Mouse (Mus musculus) forebrain, embryonic 13.5 days (tissue): Measurements from ENCODE around the gene Spata2. TPM values are rescaled to one million over a fixed set of nuclear protein-coding genes. Genes with fewer than 3 reads are reported as not detected.

Experiments
- ATAC-seq: fragments of 200-750 bp; cut with Nextera tagmentation; 2 replicates; pipeline ENCODE4 v1.8.0; 2017
- H3K27ac ChIP-seq: fragments of 300-500 bp; sonication (generic); 2 replicates; pipeline ENCODE4 v1.5.1; 2015; ENCODE audit warnings: inconsistent platforms, mild to moderate bottlenecking, moderate library complexity
- H3K27me3 ChIP-seq: fragments of 300-500 bp; sonication (generic); 2 replicates; pipeline ENCODE4 v1.6.1; 2015; ENCODE audit warnings: mild to moderate bottlenecking, inconsistent platforms
- H3K36me3 ChIP-seq: fragments of 300-500 bp; sonication (generic); 2 replicates; pipeline ENCODE4 v1.6.1; 2015; ENCODE audit warnings: mild to moderate bottlenecking, inconsistent platforms; ENCODE audit not compliant: poor library complexity, severe bottlenecking
- H3K4me1 ChIP-seq: fragments of 300-500 bp; sonication (generic); 2 replicates; pipeline ENCODE4 v1.6.1; 2015; ENCODE audit warnings: inconsistent platforms
- H3K4me2 ChIP-seq: fragments of 300-500 bp; sonication (generic); 2 replicates; pipeline ENCODE4 v1.6.1; 2015; ENCODE audit warnings: inconsistent platforms, mild to moderate bottlenecking, moderate library complexity
- H3K4me3 ChIP-seq: fragments of 300-500 bp; sonication (generic); 2 replicates; pipeline ENCODE4 v1.5.1; 2015; ENCODE audit warnings: mild to moderate bottlenecking, inconsistent platforms
- H3K9ac ChIP-seq: fragments of 300-500 bp; sonication (generic); 2 replicates; pipeline ENCODE4 v1.6.1; 2015; ENCODE audit warnings: mild to moderate bottlenecking, inconsistent platforms
- H3K9me3 ChIP-seq: fragments of 300-500 bp; sonication (generic); replicated peaks from 2 replicates; pipeline ENCODE4 v1.6.1; 2016; ENCODE audit warnings: inconsistent platforms
- WGBS: fragments of 180-500 bp; shearing (Covaris S2); methylation state at CpG from one replicate; pipeline ENCODE4 v1.1.7; 2015; 5-methylcytosine and 5-hydroxymethylcytosine counted together
- polyA plus RNA-seq: library from polyadenylated mRNA; unstranded; fragments of >200 nt; fragmentation: Nextera tagmentation; extraction: Ambion mirVana; gene quantifications from 2 replicates; pipeline ENCODE4 v1.2.1, GENCODE M21; 2015

Gene Spata2
- polyA plus RNA-seq, 1 experiment from 2014 or later, result 21.3 TPM

DNA sequence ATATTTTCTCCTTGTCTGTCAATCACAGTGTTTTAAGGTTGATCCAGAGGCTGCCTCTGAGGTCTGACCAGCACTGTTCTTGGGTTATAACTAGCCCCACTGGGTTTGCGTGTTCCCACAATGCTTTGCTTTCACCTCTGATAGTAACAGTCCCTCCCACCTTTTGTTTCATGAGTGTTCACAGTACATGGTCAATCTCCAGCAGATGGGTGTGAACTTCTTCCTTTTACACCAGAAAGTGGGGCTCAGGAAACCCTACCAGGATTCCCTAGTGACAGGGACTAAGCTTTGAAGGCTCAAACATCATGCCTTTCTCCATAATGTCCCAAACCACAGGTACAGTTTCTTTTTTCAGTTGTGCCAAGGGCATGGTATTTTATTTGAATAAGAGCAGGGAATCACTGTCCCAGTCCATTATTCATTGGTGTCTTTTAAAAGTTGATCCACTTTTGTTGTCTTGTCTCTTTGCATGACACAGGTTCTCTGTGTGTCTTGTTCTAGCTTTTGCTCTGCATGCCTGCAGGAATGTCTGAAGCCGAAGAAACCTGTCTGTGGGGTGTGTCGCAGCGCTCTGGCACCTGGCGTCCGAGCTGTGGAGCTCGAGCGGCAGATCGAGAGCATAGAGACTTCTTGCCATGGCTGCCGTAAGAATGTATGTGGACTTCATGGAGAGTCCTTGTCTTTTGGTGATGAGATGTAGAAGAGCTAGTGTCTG is 14.0 kb upstream of the Spata2 start:
- Histone ChIP-seq H3K4me3 (no peak overlapping the region), H3K27me3 (no peaks in the 10 kb centered on the region), H3K9me3 (no peaks in the 10 kb centered on the region), H3K4me2 (no peak overlapping the region), H3K36me3 (peaks cover 56% of the 10 kb centered on the region), H3K4me1 (peaks cover 32% of the 10 kb centered on the region), H3K9ac (peak overlapping the region; percentile 18; the same call in 1 of the 2 replicates), H3K27ac (no peak overlapping the region)
- no peak for ATAC-seq
- WGBS, result 96% methylated on average over 10 of the region's 10 CpGs

DNA sequence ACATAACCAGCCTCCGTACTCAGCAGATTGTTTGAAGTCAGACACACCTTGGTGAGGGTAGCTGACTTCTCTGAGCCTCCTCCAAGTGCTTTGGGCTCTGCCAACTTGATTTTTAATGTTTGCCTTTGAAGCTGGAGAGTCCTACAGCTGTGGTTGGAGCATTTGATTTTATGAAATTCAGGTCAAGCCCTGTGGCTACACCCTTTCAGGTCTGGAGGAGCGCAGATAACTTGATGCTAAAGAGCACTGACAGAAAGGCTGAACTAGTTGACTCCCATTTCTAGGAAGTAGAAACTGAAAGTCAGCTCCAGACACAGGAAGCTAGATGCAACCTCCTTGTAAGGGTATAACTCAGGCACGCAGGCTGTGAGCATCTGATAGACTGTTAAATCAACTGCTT is 12.4 kb upstream of the Spata2 start:
- H3K4me2 ChIP-seq, result peak overlapping the region; percentile 96
- no peaks in the 10 kb centered on the region for H3K27me3 ChIP-seq
- 89% methylated on average over 3 of the region's 3 CpGs for WGBS
- H3K9me3 ChIP-seq, result no peaks in the 10 kb centered on the region
- peaks cover 32% of the 10 kb centered on the region for H3K4me1 ChIP-seq
- no peak overlapping the region for H3K27ac ChIP-seq
- peaks cover 41% of the 10 kb centered on the region for H3K36me3 ChIP-seq
- H3K9ac ChIP-seq, result peak overlapping the region; percentile 43
- H3K4me3 ChIP-seq, result peak overlapping the region; percentile 97; the same call in 1 of the 2 replicates
- ATAC-seq, result no peak

DNA sequence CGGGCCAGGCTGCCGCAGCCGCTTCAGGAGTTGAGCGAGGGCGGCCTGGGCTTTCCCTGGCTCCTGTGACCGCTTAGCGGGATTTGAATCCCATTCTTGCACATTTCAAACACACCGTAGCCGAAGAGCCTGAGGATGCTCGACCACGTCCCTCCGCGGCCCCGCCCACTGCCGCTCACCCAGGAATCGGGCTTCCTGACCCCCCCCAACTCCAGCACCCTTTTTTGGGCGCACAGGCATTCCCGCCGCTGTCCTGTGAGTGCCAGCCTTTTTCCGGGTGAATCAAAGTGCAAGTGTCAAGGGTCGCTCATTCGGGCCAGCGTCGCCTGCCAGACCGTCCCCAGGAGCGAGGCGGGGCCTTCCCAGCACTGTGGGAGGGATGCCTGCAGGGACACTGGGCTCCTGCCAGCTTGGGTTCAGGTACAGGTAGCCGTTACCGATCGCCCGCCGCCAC is 11.2 kb upstream of the Spata2 start:
- Histone ChIP-seq H3K9ac (peak overlapping the region; percentile 90), H3K27ac (peak overlapping the region; percentile 83), H3K27me3 (no peaks in the 10 kb centered on the region), H3K4me2 (peak overlapping the region; percentile 96), H3K4me1 (peaks cover 32% of the 10 kb centered on the region), H3K36me3 (peaks cover 29% of the 10 kb centered on the region), H3K4me3 (peak overlapping the region; percentile 97), H3K9me3 (no peaks in the 10 kb centered on the region)
- 1% methylated on average over 32 of the region's 32 CpGs for WGBS
- ATAC-seq, result 0 out of 2 replicates have a peak, but pooled peaks have one; percentile 25

DNA sequence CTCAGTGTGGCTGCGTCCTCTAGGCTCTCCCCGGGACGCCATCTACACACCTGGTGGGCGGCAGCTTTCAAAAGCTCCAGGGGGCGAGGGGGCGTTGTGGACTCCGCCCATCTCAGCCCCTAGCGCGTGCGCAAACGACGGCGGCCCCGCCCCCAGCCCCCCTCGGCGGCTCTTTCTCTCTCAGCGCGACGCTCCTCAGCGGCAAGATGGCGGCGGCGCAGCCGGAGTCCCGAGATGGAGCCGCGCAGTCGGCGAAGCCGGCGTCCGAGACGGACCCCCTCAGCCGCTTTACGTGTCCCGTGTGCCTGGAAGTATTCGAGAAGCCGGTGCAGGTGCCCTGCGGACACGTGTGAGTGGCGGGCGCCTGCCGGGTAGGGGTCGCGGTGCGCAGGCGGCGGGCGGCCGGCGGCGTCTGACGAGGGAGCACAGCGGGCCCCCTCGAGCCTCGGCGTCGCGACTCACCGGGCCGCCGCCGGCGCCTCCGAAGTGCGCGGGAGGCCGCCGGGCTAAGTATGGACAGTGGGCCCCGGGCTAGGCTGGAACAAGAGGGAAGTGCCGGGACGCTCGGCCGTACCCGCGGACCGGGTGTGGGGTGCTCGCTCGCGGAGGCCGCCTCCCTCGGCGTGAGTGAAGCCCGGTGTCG is 10.7 kb upstream of the Spata2 start:
- Histone ChIP-seq H3K4me2 (peak overlapping the region; percentile 96), H3K27ac (peak overlapping the region; percentile 83), H3K4me3 (peak overlapping the region; percentile 97), H3K4me1 (peaks cover 32% of the 10 kb centered on the region), H3K27me3 (no peaks in the 10 kb centered on the region), H3K9ac (peak overlapping the region; percentile 90), H3K9me3 (no peaks in the 10 kb centered on the region), H3K36me3 (peaks cover 23% of the 10 kb centered on the region)
- under 1% methylated on average over 84 of the region's 85 CpGs for WGBS
- ATAC-seq, result peak; percentile 93

DNA sequence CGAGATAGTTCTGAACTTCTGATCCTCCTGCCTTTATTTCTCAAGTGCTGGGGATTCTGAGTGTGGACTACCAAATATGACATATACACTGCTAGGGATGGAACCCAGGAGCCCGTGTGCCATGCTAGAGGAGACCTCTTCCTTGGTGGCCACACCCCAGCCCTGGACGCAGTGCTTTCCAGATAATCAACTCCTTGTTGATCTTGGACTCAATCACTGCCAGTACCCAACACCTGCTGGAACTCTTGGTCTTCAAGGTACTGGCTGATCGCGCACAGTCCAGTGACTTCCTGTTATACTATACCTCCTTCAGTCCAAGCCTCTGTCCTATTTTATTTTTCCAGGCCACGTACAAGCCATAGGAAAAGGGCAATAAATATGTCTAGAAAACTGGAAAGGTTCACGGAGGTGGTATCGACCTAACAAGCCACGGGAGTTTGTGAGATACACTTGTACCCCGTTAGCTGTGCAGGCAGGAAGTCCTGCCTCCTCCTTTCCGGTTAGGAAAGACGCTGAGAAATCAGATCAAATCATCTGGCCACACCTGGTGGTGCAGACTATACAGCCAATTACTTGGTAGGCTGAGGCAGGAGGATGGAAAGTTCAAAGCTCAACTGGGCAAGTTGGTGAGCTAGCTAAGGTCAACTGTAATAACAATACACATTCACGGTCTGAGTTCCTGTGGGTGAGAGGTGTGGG is 10.0 kb upstream of the Spata2 start:
- Histone ChIP-seq H3K4me3 (peak overlapping the region; percentile 97), H3K36me3 (peaks cover 17% of the 10 kb centered on the region), H3K4me1 (peaks cover 32% of the 10 kb centered on the region), H3K4me2 (peak overlapping the region; percentile 96), H3K9me3 (no peaks in the 10 kb centered on the region), H3K27ac (no peak overlapping the region), H3K9ac (0 out of 2 replicates have a peak overlapping the region, but pooled peaks have one; percentile 90), H3K27me3 (no peaks in the 10 kb centered on the region)
- peak; percentile 9; the same call in 1 of the 2 replicates for ATAC-seq
- WGBS, result 53% methylated on average over 13 of the region's 13 CpGs

DNA sequence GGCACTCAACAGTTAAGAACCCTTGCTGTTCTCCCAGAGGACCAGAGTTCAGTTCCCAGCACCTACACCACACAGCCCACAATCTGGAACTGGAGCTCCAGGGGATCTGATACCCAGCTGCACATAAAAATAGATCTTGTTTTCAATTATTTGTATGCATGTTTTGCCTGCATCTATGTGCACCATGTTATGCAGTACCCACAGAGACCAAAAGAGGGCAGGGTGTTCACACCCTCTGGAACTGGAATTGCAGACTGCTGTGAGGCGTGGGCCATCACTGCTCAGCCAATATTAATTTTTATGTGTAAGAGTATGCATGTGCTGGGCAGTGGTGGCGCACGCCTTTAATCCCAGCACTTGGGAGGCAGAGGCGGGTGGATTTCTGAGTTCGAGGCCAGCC is 4.6 kb upstream of the Spata2 start:
- no peaks in the 10 kb centered on the region for H3K27me3 ChIP-seq
- H3K36me3 ChIP-seq, result no peaks in the 10 kb centered on the region; the same call in 1 of the 2 replicates
- H3K27ac ChIP-seq, result no peak overlapping the region
- no peak overlapping the region for H3K4me2 ChIP-seq
- WGBS, result 74% methylated on average over 5 of the region's 5 CpGs
- no peaks in the 10 kb centered on the region for H3K9me3 ChIP-seq
- H3K9ac ChIP-seq, result no peak overlapping the region
- H3K4me3 ChIP-seq, result no peak overlapping the region
- ATAC-seq, result no peak
- peaks cover 7% of the 10 kb centered on the region for H3K4me1 ChIP-seq

DNA sequence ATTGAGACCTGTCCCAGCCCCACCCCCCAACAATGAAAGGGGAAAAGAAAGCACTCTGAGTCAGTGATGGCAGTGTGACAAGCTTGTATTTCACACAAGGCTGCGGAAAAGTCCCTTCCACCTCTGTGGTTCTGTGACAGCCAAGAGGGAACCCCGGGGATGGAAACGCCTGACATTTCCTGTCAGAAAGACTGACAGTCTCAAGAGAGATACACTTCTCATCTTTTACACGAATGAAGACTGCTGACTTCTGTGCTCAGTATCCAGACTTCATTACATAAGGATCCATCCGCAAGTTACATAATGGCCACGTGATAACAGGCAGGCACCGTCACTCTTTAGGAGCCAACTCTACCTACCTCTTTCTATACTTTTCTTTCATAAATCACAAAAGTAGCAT is 3.8 kb upstream of the Spata2 start:
- Histone ChIP-seq H3K4me1 (peaks cover 14% of the 10 kb centered on the region), H3K27ac (no peak overlapping the region), H3K9ac (no peak overlapping the region), H3K36me3 (no peaks in the 10 kb centered on the region; the same call in 1 of the 2 replicates), H3K4me3 (no peak overlapping the region), H3K4me2 (no peak overlapping the region), H3K27me3 (no peaks in the 10 kb centered on the region), H3K9me3 (no peaks in the 10 kb centered on the region)
- 81% methylated on average over 7 of the region's 7 CpGs for WGBS
- ATAC-seq, result no peak

DNA sequence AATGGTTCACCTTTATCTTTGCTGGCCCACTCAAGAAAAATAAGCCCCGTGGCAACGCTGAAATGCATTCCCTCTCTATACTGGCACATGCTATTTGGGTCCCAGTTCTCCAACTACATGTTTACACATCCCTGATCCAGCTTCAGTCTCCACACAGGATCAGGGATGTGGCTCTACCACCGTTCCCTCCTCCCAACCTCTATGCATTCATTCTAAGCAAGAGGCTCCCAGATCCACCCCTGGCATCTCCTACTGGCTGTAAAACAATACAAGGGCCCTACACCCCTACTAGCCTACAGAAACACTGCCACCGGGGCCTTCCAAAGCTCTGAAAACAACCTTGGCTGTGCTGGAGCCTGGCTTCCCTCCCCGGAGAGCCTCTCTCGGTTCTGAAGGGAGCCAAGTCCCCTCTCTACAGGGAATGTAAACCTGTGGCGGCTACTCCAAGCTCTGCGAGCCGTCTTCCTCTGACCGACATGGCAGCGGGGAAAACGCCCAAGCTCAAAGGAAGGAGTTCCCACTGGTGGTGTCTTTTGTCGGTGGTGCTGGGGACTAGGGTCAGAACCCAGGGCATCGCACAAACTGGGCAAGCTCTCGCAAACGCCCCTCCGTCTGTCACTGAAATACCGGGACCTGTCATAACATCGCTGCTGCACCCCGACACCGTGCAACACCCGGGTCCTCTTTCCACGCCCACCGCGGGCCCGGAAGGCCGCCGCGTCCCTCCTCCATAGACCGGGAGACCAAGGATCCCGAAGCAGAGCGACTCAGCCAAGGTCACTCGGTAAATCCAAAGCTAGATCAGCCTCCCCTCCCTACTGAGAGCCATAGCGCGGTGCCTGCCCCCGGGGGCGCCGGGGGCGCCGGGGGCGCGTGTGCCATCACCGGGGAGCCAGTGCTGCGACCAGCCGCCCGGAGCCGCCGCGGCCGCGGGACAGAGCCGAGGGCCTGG is 654 bp downstream of the Spata2 start, which contains the start of gene Rnf114:
Rnf114 (plus strand) TSS at position 889 of the 952 bp plus-strand sequence.
- H3K4me1 ChIP-seq, result peaks cover 25% of the 10 kb centered on the region
- peaks cover 8% of the 10 kb centered on the region; the same call in 1 of the 2 replicates for H3K36me3 ChIP-seq
- peak; percentile 46 for ATAC-seq
- H3K4me3 ChIP-seq, result peak within 1 kb of the TSS; percentile 99
- no peaks in the 10 kb centered on the region for H3K9me3 ChIP-seq
- H3K27ac ChIP-seq, result peak within 1 kb of the TSS; percentile 98
- peak within 1 kb of the TSS; percentile 99 for H3K4me2 ChIP-seq
- 4% methylated on average over 52 of the region's 52 CpGs for WGBS
- H3K27me3 ChIP-seq, result no peaks in the 10 kb centered on the region
- peak within 1 kb of the TSS; percentile 97 for H3K9ac ChIP-seq

DNA sequence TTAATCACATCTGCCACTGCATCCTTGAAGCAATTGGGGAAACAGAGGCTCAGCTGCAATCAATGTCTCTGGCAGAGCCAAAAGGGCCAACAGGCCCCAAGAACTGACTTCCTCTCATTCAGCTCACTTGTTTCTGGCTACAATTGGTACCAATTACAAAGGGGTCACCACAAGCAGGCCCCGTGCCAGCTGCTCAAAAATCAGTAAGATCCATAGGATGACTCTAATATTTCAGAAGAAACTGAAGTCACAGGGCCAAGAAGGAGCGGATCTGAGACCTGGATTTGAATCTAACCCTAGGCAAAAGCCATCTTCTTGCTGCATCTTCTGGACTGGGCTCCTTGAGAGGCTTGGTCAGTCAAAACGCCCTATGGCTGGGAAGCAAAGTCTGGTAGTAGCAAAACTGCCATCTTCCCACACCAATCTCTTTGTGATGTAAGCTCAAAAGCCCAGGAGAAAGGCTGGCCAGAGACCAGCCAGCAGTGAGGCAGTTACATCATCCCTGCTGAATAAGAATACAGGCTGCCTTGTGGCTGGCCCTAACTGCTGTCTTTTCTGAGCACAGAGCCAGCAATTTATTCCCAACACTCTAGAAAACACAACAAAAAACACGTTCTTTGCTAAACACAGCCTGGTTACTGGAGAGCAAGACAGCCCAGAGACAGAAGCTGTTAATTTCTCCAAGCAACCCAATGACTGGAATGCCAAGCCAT is 1.7 kb downstream of the Spata2 start:
- ATAC-seq, result no peak
- Histone ChIP-seq H3K27me3 (no peaks in the 10 kb centered on the region), H3K9me3 (no peaks in the 10 kb centered on the region), H3K9ac (peak overlapping the region; percentile 97), H3K4me1 (peaks cover 27% of the 10 kb centered on the region), H3K27ac (peak overlapping the region; percentile 65; the same call in 1 of the 2 replicates), H3K4me3 (peak overlapping the region; percentile 99), H3K4me2 (peak overlapping the region; percentile 99), H3K36me3 (peaks cover 11% of the 10 kb centered on the region; the same call in 1 of the 2 replicates)
- 76% methylated on average over 4 of the region's 4 CpGs for WGBS

DNA sequence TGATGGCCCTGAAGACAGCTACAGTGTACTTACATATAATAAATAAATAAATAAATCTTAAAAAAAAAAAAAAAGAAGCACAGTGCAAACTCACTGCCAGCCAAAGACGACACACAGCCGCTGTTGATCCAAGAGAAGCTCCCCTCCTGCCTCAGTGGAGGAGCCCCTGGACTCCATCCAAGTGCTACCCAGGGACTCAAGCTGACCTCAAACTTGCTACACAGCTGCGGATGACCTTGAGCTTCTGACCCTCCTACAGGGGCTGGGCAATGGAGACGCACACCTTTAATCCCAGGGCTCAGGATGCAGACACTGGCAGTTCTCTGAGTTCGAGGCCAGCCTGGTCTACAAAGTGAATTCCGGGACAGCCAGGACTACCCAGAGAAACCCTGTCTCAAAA is 4.7 kb downstream of the Spata2 start:
- Histone ChIP-seq H3K4me3 (no peak overlapping the region), H3K27ac (no peak overlapping the region), H3K27me3 (no peaks in the 10 kb centered on the region), H3K9me3 (no peaks in the 10 kb centered on the region), H3K4me1 (peaks cover 22% of the 10 kb centered on the region), H3K9ac (no peak overlapping the region), H3K36me3 (peaks cover 38% of the 10 kb centered on the region), H3K4me2 (no peak overlapping the region)
- 83% methylated on average over 6 of the region's 6 CpGs for WGBS
- ATAC-seq, result no peak
